Mouse (Mus musculus): ENCODE measurements around the gene Stat3.
A peak's percentile ranks its signal among the peaks of the same experiment; 100 is the strongest.

The Stat3 gene

GRCm38 (mm10) chr11:100914415-100914814 is 24.9 kb downstream of the Stat3 start:
- Histone ChIP-seq H3K36me3 (ENCODE audit: insufficient read depth, low read length) (peaks cover 90% of the 10 kb centered on the region), H3K9me3 (ENCODE audit: low read length) (no peaks in the 10 kb centered on the region), H3K4me1 (replicated peaks; ENCODE audit: low read depth, low read length) (peaks cover 23% of the 10 kb centered on the region), H3K27me3 (ENCODE audit: insufficient read depth, low read length) (no peaks in the 10 kb centered on the region), H3K4me3 (replicated peaks; ENCODE audit: low read length) (no peak overlapping the region)
- TF ChIP-seq NANOG (IDR thresholded peaks at IDR 0.05; ENCODE audit: borderline replicate concordance, low read length) (no peak), CTCF (conservative IDR thresholded peaks at IDR 0.05; ENCODE audit: low read length) (no peak), POU5F1 (IDR thresholded peaks at IDR 0.05; ENCODE audit: borderline replicate concordance, low read length) (no peak)

GRCm38 (mm10) chr11:100912401-100913155 is 26.8 kb downstream of the Stat3 start:
- Histone ChIP-seq H3K4me3 (replicated peaks; ENCODE audit: low read length) (no peak overlapping the region), H3K36me3 (ENCODE audit: insufficient read depth, low read length) (peaks cover 89% of the 10 kb centered on the region), H3K4me1 (replicated peaks; ENCODE audit: low read depth, low read length) (peaks cover 18% of the 10 kb centered on the region), H3K27me3 (ENCODE audit: insufficient read depth, low read length) (no peaks in the 10 kb centered on the region), H3K9me3 (ENCODE audit: low read length) (no peaks in the 10 kb centered on the region)
- TF ChIP-seq CTCF (conservative IDR thresholded peaks at IDR 0.05; ENCODE audit: low read length), result no peak
- TF ChIP-seq POU5F1 (IDR thresholded peaks at IDR 0.05; ENCODE audit: borderline replicate concordance, low read length), result no peak
- TF ChIP-seq NANOG (IDR thresholded peaks at IDR 0.05; ENCODE audit: borderline replicate concordance, low read length), result no peak

GRCm38 (mm10) chr11:100908567-100908966 is 30.8 kb downstream of the Stat3 start:
- peaks cover 91% of the 10 kb centered on the region for H3K36me3 ChIP-seq (ENCODE audit: insufficient read depth, low read length)
- TF ChIP-seq CTCF (conservative IDR thresholded peaks at IDR 0.05; ENCODE audit: low read length) (no peak), NANOG (IDR thresholded peaks at IDR 0.05; ENCODE audit: borderline replicate concordance, low read length) (no peak), POU5F1 (IDR thresholded peaks at IDR 0.05; ENCODE audit: borderline replicate concordance, low read length) (no peak)
- no peak overlapping the region for H3K4me3 ChIP-seq (replicated peaks; ENCODE audit: low read length)
- no peaks in the 10 kb centered on the region for H3K9me3 ChIP-seq (ENCODE audit: low read length)
- H3K4me1 ChIP-seq (replicated peaks; ENCODE audit: low read depth, low read length), result peaks cover 30% of the 10 kb centered on the region
- H3K27me3 ChIP-seq (ENCODE audit: insufficient read depth, low read length), result no peaks in the 10 kb centered on the region

- H3K36me3 ChIP-seq (ENCODE audit: insufficient read depth, low read length), result peaks cover 93% of the 10 kb centered on the region
- H3K4me3 ChIP-seq (replicated peaks; ENCODE audit: low read length), result no peak overlapping the region
- no peaks in the 10 kb centered on the region for H3K9me3 ChIP-seq (ENCODE audit: low read length)
- peaks cover 27% of the 10 kb centered on the region for H3K4me1 ChIP-seq (replicated peaks; ENCODE audit: low read depth, low read length)
- TF ChIP-seq CTCF (conservative IDR thresholded peaks at IDR 0.05; ENCODE audit: low read length) (no peak), POU5F1 (IDR thresholded peaks at IDR 0.05; ENCODE audit: borderline replicate concordance, low read length) (no peak), NANOG (IDR thresholded peaks at IDR 0.05; ENCODE audit: borderline replicate concordance, low read length) (no peak)
- H3K27me3 ChIP-seq (ENCODE audit: insufficient read depth, low read length), result no peaks in the 10 kb centered on the region
Measured at GRCm38 (mm10) chr11:100908112-100908511, 31.2 kb downstream of the Stat3 start.

GRCm38 (mm10) chr11:100906885-100907284 is 32.5 kb downstream of the Stat3 start:
- Histone ChIP-seq H3K27me3 (ENCODE audit: insufficient read depth, low read length) (no peaks in the 10 kb centered on the region), H3K4me1 (replicated peaks; ENCODE audit: low read depth, low read length) (peaks cover 19% of the 10 kb centered on the region), H3K4me3 (replicated peaks; ENCODE audit: low read length) (no peak overlapping the region), H3K9me3 (ENCODE audit: low read length) (no peaks in the 10 kb centered on the region), H3K36me3 (ENCODE audit: insufficient read depth, low read length) (peaks cover 93% of the 10 kb centered on the region)
- TF ChIP-seq CTCF (conservative IDR thresholded peaks at IDR 0.05; ENCODE audit: low read length), result no peak
- TF ChIP-seq NANOG (IDR thresholded peaks at IDR 0.05; ENCODE audit: borderline replicate concordance, low read length), result no peak
- no peak for TF ChIP-seq POU5F1 (IDR thresholded peaks at IDR 0.05; ENCODE audit: borderline replicate concordance, low read length)

- no peak for TF ChIP-seq POU5F1 (IDR thresholded peaks at IDR 0.05; ENCODE audit: borderline replicate concordance, low read length)
- H3K4me1 ChIP-seq (replicated peaks; ENCODE audit: low read depth, low read length), result peaks cover 19% of the 10 kb centered on the region
- H3K36me3 ChIP-seq (ENCODE audit: insufficient read depth, low read length), result peaks cover 93% of the 10 kb centered on the region
- H3K9me3 ChIP-seq (ENCODE audit: low read length), result no peaks in the 10 kb centered on the region
- no peaks in the 10 kb centered on the region for H3K27me3 ChIP-seq (ENCODE audit: insufficient read depth, low read length)
- 0 out of 2 replicates have a peak overlapping the region, but pooled peaks have one; percentile 8 for H3K4me3 ChIP-seq (replicated peaks; ENCODE audit: low read length)
Measured at GRCm38 (mm10) chr11:100905929-100906328, 33.4 kb downstream of the Stat3 start.

- H3K36me3 ChIP-seq (ENCODE audit: insufficient read depth, low read length), result peaks cover 93% of the 10 kb centered on the region
Measured at GRCm38 (mm10) chr11:100904580-100905351, 34.6 kb downstream of the Stat3 start.

GRCm38 (mm10) chr11:100898441-100899199 is 40.7 kb downstream of the Stat3 start:
- Histone ChIP-seq H3K4me1 (replicated peaks; ENCODE audit: low read depth, low read length) (peaks cover 11% of the 10 kb centered on the region), H3K27me3 (ENCODE audit: insufficient read depth, low read length) (no peaks in the 10 kb centered on the region), H3K36me3 (ENCODE audit: insufficient read depth, low read length) (peaks cover 96% of the 10 kb centered on the region), H3K9me3 (ENCODE audit: low read length) (no peaks in the 10 kb centered on the region), H3K4me3 (replicated peaks; ENCODE audit: low read length) (no peak overlapping the region)
- TF ChIP-seq POU5F1 (IDR thresholded peaks at IDR 0.05; ENCODE audit: borderline replicate concordance, low read length) (no peak), NANOG (IDR thresholded peaks at IDR 0.05; ENCODE audit: borderline replicate concordance, low read length) (no peak), CTCF (conservative IDR thresholded peaks at IDR 0.05; ENCODE audit: low read length) (no peak)

More at GRCm38 (mm10) chr11:100904580-100905351, 34.6 kb downstream of the Stat3 start:
- H3K4me1 ChIP-seq (replicated peaks; ENCODE audit: low read depth, low read length), result peaks cover 19% of the 10 kb centered on the region
- TF ChIP-seq POU5F1 (IDR thresholded peaks at IDR 0.05; ENCODE audit: borderline replicate concordance, low read length), result no peak
- TF ChIP-seq CTCF (conservative IDR thresholded peaks at IDR 0.05; ENCODE audit: low read length), result no peak
- TF ChIP-seq NANOG (IDR thresholded peaks at IDR 0.05; ENCODE audit: borderline replicate concordance, low read length), result no peak
- H3K4me3 ChIP-seq (replicated peaks; ENCODE audit: low read length), result peak overlapping the region; percentile 8; the same call in 1 of the 2 replicates
- no peaks in the 10 kb centered on the region for H3K27me3 ChIP-seq (ENCODE audit: insufficient read depth, low read length)
- H3K9me3 ChIP-seq (ENCODE audit: low read length), result no peaks in the 10 kb centered on the region

Data from E14TG2a.4 (cell line).